Mouse (Mus musculus) MEL (cell line): ENCODE results near the gene Sfxn1. TPM values are rescaled to one million over a fixed set of nuclear protein-coding genes. Genes with fewer than 3 reads are reported as not detected.

Experiments used
- DNase-seq: peaks from one replicate; pipeline ENCODE4 v3.0.0; 2011; ENCODE audit warnings: low read depth, low spot score
- H3K27ac ChIP-seq: 2 replicates; pipeline ENCODE4 v1.5.1; 2012; ENCODE audit warnings: low read depth, mild to moderate bottlenecking, control low read depth, low read length, moderate library complexity; ENCODE audit not compliant: control insufficient read depth
- H3K27me3 ChIP-seq, 2 experiments: fragments of 150-350 bp in 1 of 2; sonication (generic) in 1 of 2; 2 replicates each; pipeline ENCODE4 v1.6.1; 2012; ENCODE audit warnings: low read length in 2 of 2, mild to moderate bottlenecking in 2 of 2, improper control_type of control experiment in 1 of 2, moderate library complexity in 1 of 2; ENCODE audit not compliant: insufficient read depth in 2 of 2, control insufficient read depth in 1 of 2
- H3K36me3 ChIP-seq, 2 experiments: 2 replicates each; pipeline ENCODE4 v1.6.1; 2012 to 2014; ENCODE audit warnings: low read length in 2 of 2, improper control_type of control experiment in 1 of 2, inconsistent platforms in 1 of 2, mild to moderate bottlenecking in 1 of 2; ENCODE audit not compliant: insufficient read depth in 2 of 2, control insufficient read depth in 1 of 2
- H3K4me1 ChIP-seq, 2 experiments: fragments of 150-350 bp in 1 of 2; sonication (generic) in 1 of 2; 2 replicates each; pipeline ENCODE4 v1.6.1; 2012; ENCODE audit warnings: low read length in 2 of 2, improper control_type of control experiment in 1 of 2, mild to moderate bottlenecking in 1 of 2; ENCODE audit not compliant: insufficient read depth in 2 of 2, control insufficient read depth in 1 of 2
- H3K4me3 ChIP-seq, 2 experiments: fragments of 150-350 bp in 1 of 2; sonication (generic) in 1 of 2; 2 replicates each; pipeline ENCODE4 v1.5.1; 2012; ENCODE audit warnings: low read depth in 2 of 2, low read length in 2 of 2, mild to moderate bottlenecking in 2 of 2, moderate library complexity in 2 of 2, control low read depth in 1 of 2, improper control_type of control experiment in 1 of 2; ENCODE audit not compliant: control insufficient read depth in 1 of 2, insufficient read depth in 1 of 2
- H3K79me2 ChIP-seq: 2 replicates; pipeline ENCODE4 v1.6.1; 2012; ENCODE audit warnings: mild to moderate bottlenecking, low read length, moderate library complexity; ENCODE audit not compliant: control insufficient read depth, poor library complexity, insufficient read depth
- H3K9ac ChIP-seq: 2 replicates; pipeline ENCODE4 v1.6.1; 2012; ENCODE audit warnings: low read depth, mild to moderate bottlenecking, control low read depth, low read length, moderate library complexity; ENCODE audit not compliant: control insufficient read depth, poor library complexity, severe bottlenecking
- H3K9me3 ChIP-seq: fragments of 150-350 bp; sonication (generic); replicated peaks from 2 replicates; pipeline ENCODE4 v1.6.1; 2012; ENCODE audit warnings: mild to moderate bottlenecking, low read length, improper control_type of control experiment, moderate library complexity; ENCODE audit not compliant: insufficient read depth
- CHD2 ChIP-seq: IDR thresholded peaks from 2 replicates; pipeline ENCODE4 v1.6.1; 2011; ENCODE audit warnings: low read length, improper control_type of control experiment
- CTCF ChIP-seq, 3 experiments: IDR thresholded peaks in 2 of 3; conservative IDR thresholded peaks in 1 of 3; 2 replicates each; pipeline ENCODE4 v1.5.1; 2011 to 2012; ENCODE audit warnings: low read length in 3 of 3, low read depth in 2 of 3, mild to moderate bottlenecking in 2 of 3, improper control_type of control experiment in 1 of 3, inconsistent platforms in 1 of 3, mixed read lengths in 1 of 3, moderate library complexity in 1 of 3; ENCODE audit not compliant: control insufficient read depth in 1 of 3, insufficient read depth in 1 of 3, poor library complexity in 1 of 3, severe bottlenecking in 1 of 3
- ELF1 ChIP-seq: IDR thresholded peaks from 2 replicates; pipeline ENCODE4 v1.6.1; 2014; ENCODE audit warnings: low read depth, mild to moderate bottlenecking, inconsistent platforms, low read length, improper control_type of control experiment, moderate library complexity
- EP300 ChIP-seq, 2 experiments: IDR thresholded peaks; 2 replicates each; pipeline ENCODE4 v1.6.1; 2011; ENCODE audit warnings: improper control_type of control experiment in 2 of 2, low read length in 2 of 2, low read depth in 1 of 2, mild to moderate bottlenecking in 1 of 2
- GABPA ChIP-seq: IDR thresholded peaks from 2 replicates; pipeline ENCODE4 v1.6.1; 2012; ENCODE audit warnings: low read depth, mild to moderate bottlenecking, inconsistent platforms, low read length, improper control_type of control experiment, moderate library complexity
- GATA1 ChIP-seq: IDR thresholded peaks from 2 replicates; pipeline ENCODE4 v1.6.1; 2011; ENCODE audit warnings: low read depth, low read length, improper control_type of control experiment
- MAFK ChIP-seq: IDR thresholded peaks from 2 replicates; pipeline ENCODE4 v1.6.1; 2011; ENCODE audit warnings: low read depth, mild to moderate bottlenecking, low read length, improper control_type of control experiment, borderline replicate concordance
- MAX ChIP-seq: IDR thresholded peaks from 2 replicates; pipeline ENCODE4 v1.6.1; 2011; ENCODE audit warnings: low read length, improper control_type of control experiment
- MAZ ChIP-seq: IDR thresholded peaks from 2 replicates; pipeline ENCODE4 v1.6.1; 2012; ENCODE audit warnings: low read depth, mild to moderate bottlenecking, inconsistent platforms, low read length, improper control_type of control experiment
- MYC ChIP-seq: IDR thresholded peaks from 2 replicates; pipeline ENCODE4 v1.6.1; 2011; ENCODE audit warnings: low read depth, mild to moderate bottlenecking, low read length, improper control_type of control experiment, moderate library complexity
- NELFE ChIP-seq: IDR thresholded peaks from 2 replicates; pipeline ENCODE4 v1.6.1; 2011; ENCODE audit warnings: low read depth, low read length, improper control_type of control experiment
- NRF1 ChIP-seq: IDR thresholded peaks from 2 replicates; pipeline ENCODE4 v1.6.1; 2014; ENCODE audit warnings: low read depth, mild to moderate bottlenecking, inconsistent platforms, low read length, improper control_type of control experiment, moderate library complexity; ENCODE audit not compliant: poor library complexity, insufficient read depth, severe bottlenecking
- POLR2AphosphoS5 ChIP-seq: IDR thresholded peaks from 2 replicates; pipeline ENCODE4 v1.6.1; 2012; ENCODE audit warnings: low read depth, borderline replicate concordance, mild to moderate bottlenecking, inconsistent platforms, low read length, moderate library complexity, mixed read lengths
- SIN3A ChIP-seq: IDR thresholded peaks from 2 replicates; pipeline ENCODE4 v1.6.1; 2012; ENCODE audit warnings: low read length, improper control_type of control experiment, inconsistent platforms
- TAL1 ChIP-seq: IDR thresholded peaks from 2 replicates; pipeline ENCODE4 v1.6.1; 2012; ENCODE audit warnings: mild to moderate bottlenecking, inconsistent platforms, low read length, moderate library complexity, mixed read lengths
- TBP ChIP-seq: IDR thresholded peaks from 2 replicates; pipeline ENCODE4 v1.8.0; 2011; ENCODE audit warnings: low read depth, low read length, improper control_type of control experiment
- USF1 ChIP-seq: IDR thresholded peaks from 2 replicates; pipeline ENCODE4 v1.6.1; 2014; ENCODE audit warnings: low read depth, mild to moderate bottlenecking, inconsistent platforms, low read length, improper control_type of control experiment, moderate library complexity
- ZC3H11A ChIP-seq: IDR thresholded peaks from 2 replicates; pipeline ENCODE4 v1.6.1; 2012; ENCODE audit warnings: low read depth, mild to moderate bottlenecking, inconsistent platforms, low read length, improper control_type of control experiment
- ZKSCAN1 ChIP-seq: IDR thresholded peaks from 2 replicates; pipeline ENCODE4 v1.6.1; 2012; ENCODE audit warnings: low read depth, mild to moderate bottlenecking, inconsistent platforms, low read length, improper control_type of control experiment, moderate library complexity
- ZNF384 ChIP-seq: IDR thresholded peaks from 2 replicates; pipeline ENCODE4 v1.6.1; 2012; ENCODE audit warnings: low read depth, mild to moderate bottlenecking, inconsistent platforms, low read length, improper control_type of control experiment
- polyA plus RNA-seq, 2 experiments: library from polyadenylated mRNA; stranded (reverse) in 1 of 2; unstranded in 1 of 2; fragments of >175 nt in 1 of 2; fragments of >200 nt in 1 of 2; gene quantifications; 2 replicates each; pipeline versions ENCODE4 v1.2.1 to v1.2.4; 2012; ENCODE audit warnings: low replicate concordance in 2 of 2, low read depth in 1 of 2; ENCODE audit not compliant: insufficient read length in 2 of 2, insufficient read depth in 1 of 2, missing spikeins in 1 of 2
- total RNA-seq: library from RNA; depleted of rRNA; stranded (reverse); fragments of 300-350 nt; gene quantifications from 2 replicates; pipeline ENCODE4 v1.2.3, GENCODE M21; 2012

The Sfxn1 gene
- total and polyA plus RNA-seq, 3 experiments, result 42.8 to 74.6 TPM; not detected in 1

DNA sequence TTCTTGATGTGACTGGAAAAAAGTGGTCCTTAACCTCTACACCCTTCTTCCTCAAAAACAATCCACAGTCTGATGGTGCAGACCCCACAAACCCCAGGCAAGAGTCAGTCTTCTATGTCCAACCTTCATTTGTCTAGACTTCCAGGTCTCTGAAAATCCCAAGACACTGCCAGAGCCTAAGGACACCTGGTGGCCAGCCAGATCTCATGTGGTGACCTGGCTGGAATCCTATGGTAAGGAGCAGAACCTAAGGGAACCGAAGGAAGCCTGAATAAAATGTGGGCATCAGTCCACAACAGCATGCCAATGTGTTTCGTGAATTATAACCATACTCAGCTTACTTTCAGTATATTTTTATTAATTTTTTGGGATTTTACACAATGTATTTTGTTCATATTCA lies 31.4 kb upstream of the Sfxn1 start:
- TF ChIP-seq MAX (no peak), NRF1 (no peak), CHD2 (no peak), NELFE (no peak), ZNF384 (no peak), CTCF (IDR thresholded peaks at IDR 0.05 in 2 of 3, conservative IDR thresholded peaks at IDR 0.05 in 1 of 3; ENCODE audit: control insufficient read depth in 1 of 3, insufficient read depth in 1 of 3, low read depth in 2 of 3, low read length in 3 of 3, poor library complexity in 1 of 3, severe bottlenecking in 1 of 3) (no peak), TBP (no peak), ZC3H11A (no peak), MAFK (no peak), SIN3A (no peak)
- Histone ChIP-seq H3K36me3 (no peaks in the 10 kb centered on the region), H3K4me1 (no peaks in the 10 kb centered on the region), H3K79me2 (no peaks in the 10 kb centered on the region), H3K27me3 (peaks cover 5 to 7% of the 10 kb centered on the region in 2 experiments), H3K9me3 (no peaks in the 10 kb centered on the region), H3K4me3 (no peak overlapping the region), H3K27ac (no peak overlapping the region), H3K9ac (no peak overlapping the region)
- no peak for DNase-seq

DNA sequence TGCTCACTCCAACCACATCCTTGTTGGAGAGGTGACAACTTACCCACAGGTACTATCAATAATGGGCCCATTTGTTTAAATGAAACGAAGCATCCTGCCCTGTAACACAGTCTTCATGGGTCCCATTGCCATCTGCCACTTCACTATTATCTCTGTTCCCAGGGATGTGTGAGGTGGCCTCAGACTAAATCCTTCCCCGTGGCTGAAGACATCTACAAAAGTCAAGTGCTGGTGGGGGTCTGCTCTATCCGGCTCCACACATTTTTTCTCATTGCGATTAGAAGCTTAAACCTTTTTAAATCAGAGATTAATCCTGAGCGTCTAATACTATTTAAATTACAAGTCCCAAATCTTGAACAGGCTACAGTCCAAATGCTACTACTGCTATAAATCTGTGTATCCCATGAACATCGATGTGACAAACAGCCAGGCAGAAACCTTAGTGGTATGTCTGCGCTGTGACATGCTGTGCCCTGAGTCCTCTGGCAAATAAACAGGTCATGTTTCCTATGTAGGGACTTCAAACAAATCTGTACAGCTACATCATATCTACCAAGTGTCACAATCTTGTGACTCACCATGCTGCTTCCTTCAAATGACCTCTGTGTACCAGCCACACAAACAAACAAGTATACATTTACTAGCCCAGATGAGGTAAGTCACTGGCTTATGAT lies 22.9 kb upstream of the Sfxn1 start:
- H3K4me3 ChIP-seq, result no peak overlapping the region
- no peak overlapping the region for H3K9ac ChIP-seq
- no peaks in the 10 kb centered on the region for H3K36me3 ChIP-seq
- TF ChIP-seq SIN3A, result no peak
- no peak for TF ChIP-seq ZNF384
- TF ChIP-seq ZKSCAN1, result no peak
- no peak for TF ChIP-seq MYC
- no peak for TF ChIP-seq USF1
- no peak for TF ChIP-seq MAZ
- H3K4me1 ChIP-seq, result no peaks in the 10 kb centered on the region
- H3K79me2 ChIP-seq, result no peaks in the 10 kb centered on the region
- peaks cover 0 to 2% of the 10 kb centered on the region in 2 experiments; a peak in 3 of 4 replicates for H3K27me3 ChIP-seq
- H3K27ac ChIP-seq, result no peak overlapping the region
- no peaks in the 10 kb centered on the region for H3K9me3 ChIP-seq
- no peak for DNase-seq

DNA sequence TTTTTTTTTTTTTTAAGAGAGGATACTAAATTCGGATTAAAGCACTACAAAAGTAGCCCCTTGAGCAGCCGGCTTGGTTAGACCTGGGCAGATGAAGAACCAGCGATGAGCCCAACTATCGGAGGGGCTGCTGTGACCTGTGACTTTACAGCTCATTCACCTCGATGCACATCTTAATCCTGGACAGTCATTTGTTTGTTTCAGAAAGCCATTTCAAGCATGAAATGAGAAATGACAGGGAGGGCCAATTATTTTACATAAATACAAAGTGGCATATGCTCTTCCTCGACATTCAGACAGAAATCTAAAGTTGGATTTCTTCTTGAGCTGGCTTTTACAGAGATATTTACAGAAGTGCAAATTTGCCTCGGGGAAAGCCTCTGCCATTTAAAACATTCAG lies 20.0 kb upstream of the Sfxn1 start:
- no peak overlapping the region for H3K9ac ChIP-seq
- DNase-seq, result no peak
- no peak for TF ChIP-seq MAFK
- TF ChIP-seq ELF1, result no peak
- no peak for TF ChIP-seq SIN3A
- no peak for TF ChIP-seq NRF1
- no peak for TF ChIP-seq EP300 (IDR thresholded peaks at IDR 0.05; ENCODE audit: low read depth in 1 of 2, low read length in 2 of 2)
- TF ChIP-seq TAL1, result no peak
- no peak for TF ChIP-seq GATA1
- TF ChIP-seq GABPA, result no peak
- no peak for TF ChIP-seq POLR2AphosphoS5
- no peaks in the 10 kb centered on the region for H3K4me1 ChIP-seq
- no peaks in the 10 kb centered on the region for H3K9me3 ChIP-seq
- no peaks in the 10 kb centered on the region for H3K79me2 ChIP-seq
- H3K4me3 ChIP-seq, result no peak overlapping the region
- H3K27me3 ChIP-seq, result peaks cover 0 to 2% of the 10 kb centered on the region in 2 experiments; a peak in 3 of 4 replicates
- H3K27ac ChIP-seq, result no peak overlapping the region
- H3K36me3 ChIP-seq, result no peaks in the 10 kb centered on the region
